Mouse (Mus musculus) neural tube, embryonic 12.5 days (tissue): ENCODE results near the gene Olfr1418. TPM values are rescaled to one million over a fixed set of nuclear protein-coding genes. Genes with fewer than 3 reads are reported as not detected.

Source experiments
- ATAC-seq: fragments of 200-750 bp; cut with Nextera tagmentation; 2 replicates; pipeline ENCODE4 v1.8.0; 2017; ENCODE audit warnings: low read depth, mild to moderate bottlenecking, moderate TSS enrichment, moderate library complexity; ENCODE audit not compliant: low FRiP score
- H3K27ac ChIP-seq: fragments of 300-500 bp; sonication (generic); 2 replicates; pipeline ENCODE4 v1.5.1; 2016
- H3K27me3 ChIP-seq: fragments of 300-500 bp; sonication (generic); replicated peaks from 2 replicates; pipeline ENCODE4 v1.6.1; 2016; ENCODE audit warnings: mild to moderate bottlenecking
- H3K36me3 ChIP-seq: fragments of 300-500 bp; sonication (generic); 2 replicates; pipeline ENCODE4 v1.6.1; 2016; ENCODE audit warnings: mild to moderate bottlenecking
- H3K4me1 ChIP-seq: fragments of 300-500 bp; sonication (generic); 2 replicates; pipeline ENCODE4 v1.6.1; 2016
- H3K4me2 ChIP-seq: fragments of 300-500 bp; sonication (generic); replicated peaks from 2 replicates; pipeline ENCODE4 v1.6.1; 2016; ENCODE audit warnings: mild to moderate bottlenecking
- H3K4me3 ChIP-seq: fragments of 300-500 bp; sonication (generic); 2 replicates; pipeline ENCODE4 v1.5.1; 2016
- H3K9ac ChIP-seq: fragments of 300-500 bp; sonication (generic); 2 replicates; pipeline ENCODE4 v1.6.1; 2016; ENCODE audit warnings: mild to moderate bottlenecking
- H3K9me3 ChIP-seq: fragments of 300-500 bp; sonication (generic); 2 replicates; pipeline ENCODE4 v1.6.1; 2016; ENCODE audit warnings: mild to moderate bottlenecking
- WGBS: fragments of 180-500 bp; shearing (Covaris S2); methylation state at CpG from one replicate; pipeline ENCODE4 v1.1.7; 2016; 5-methylcytosine and 5-hydroxymethylcytosine counted together
- polyA plus RNA-seq: library from polyadenylated mRNA; unstranded; fragments of >200 nt; fragmentation: Nextera tagmentation; extraction: Ambion mirVana; gene quantifications from 2 replicates; pipeline ENCODE4 v1.2.1, GENCODE M21; 2016

The Olfr1418 gene
- polyA plus RNA-seq, 1 experiment from 2014 or later, result not detected

DNA sequence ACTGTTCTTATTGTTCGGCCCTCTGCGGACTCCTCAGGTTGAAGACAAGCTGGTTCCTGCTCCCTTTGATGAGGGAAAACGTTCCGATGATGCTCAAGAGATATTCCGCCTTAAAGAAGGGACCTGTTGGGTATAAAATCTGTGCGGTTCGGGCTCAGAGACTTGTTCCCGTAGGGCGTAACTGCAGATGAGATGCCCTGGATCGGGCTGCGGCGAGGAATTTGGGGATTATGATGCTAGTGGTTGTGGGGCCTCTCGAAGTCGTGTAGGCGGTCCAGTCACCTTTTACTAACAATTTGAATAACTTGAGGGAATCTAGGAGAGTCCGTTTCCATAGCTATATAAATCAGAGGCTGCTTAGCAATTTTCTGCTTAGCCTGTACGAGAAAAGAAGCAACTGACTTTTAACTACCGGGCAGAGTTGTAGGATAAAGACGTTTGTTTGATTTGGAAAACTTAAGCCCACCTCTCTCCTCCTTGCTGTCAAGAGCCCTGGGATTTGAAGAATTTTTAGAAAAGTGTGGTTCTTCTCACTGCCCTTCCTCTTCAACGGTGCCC is 41.6 kb downstream of the Olfr1418 start, which contains the start of gene Stx3:
Stx3 (minus strand) TSS at position 261 of the 558 bp plus-strand sequence.
- H3K27ac ChIP-seq, result no peak within 1 kb of the TSS
- ATAC-seq, result no peak

DNA sequence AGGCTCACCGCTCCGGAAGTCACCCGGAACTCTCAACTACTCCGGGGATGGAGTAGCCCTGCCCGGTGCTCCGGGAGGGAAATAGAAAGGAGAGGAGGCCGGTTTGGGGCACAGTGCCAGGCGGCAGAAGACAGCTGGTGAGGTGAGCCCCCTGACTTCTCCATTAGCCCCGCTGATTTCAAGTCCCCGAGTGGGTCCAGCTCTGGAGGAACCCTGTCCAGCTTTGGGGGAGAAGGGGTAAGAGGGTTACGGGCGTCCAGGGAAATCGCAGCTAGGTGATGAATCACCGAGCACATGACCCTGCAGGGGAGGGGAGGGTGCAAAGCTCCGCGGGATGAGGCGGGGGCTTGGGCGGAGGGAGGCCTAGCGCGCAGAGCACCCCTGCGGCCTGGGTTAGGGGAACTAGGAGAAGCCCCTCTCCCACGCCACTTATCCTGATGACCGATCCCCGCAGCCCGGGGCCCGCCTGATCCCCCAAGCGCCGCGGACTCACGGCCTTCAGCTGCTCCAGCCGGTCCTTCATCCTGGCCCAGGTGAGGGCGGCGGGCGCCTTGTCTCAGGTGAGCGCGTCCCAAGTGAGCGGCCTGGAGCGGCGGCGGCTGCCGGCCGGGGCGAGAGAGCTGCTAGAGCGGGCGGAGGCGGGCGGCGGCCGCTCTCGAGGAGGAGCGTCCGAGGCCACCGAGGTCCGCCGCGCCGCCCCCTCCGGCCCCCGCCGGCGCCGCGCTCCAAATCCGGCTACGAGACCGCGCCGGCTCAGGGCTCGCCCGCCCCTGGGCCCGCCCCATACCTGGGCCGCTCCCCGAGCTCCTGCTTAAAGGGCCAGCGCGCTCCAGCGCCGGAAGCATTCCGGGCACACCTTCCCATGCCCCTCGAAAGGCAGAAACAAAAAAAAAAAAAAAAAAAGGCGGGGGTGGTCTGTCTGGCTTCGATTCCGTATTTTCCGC is 42.4 kb downstream of the Olfr1418 start:
- Histone ChIP-seq H3K27ac (no peak overlapping the region), H3K36me3 (no peaks in the 10 kb centered on the region), H3K9me3 (no peaks in the 10 kb centered on the region), H3K4me2 (peak overlapping the region; percentile 98), H3K27me3 (peaks cover 43% of the 10 kb centered on the region), H3K9ac (peak overlapping the region; percentile 64), H3K4me1 (peaks cover 11% of the 10 kb centered on the region), H3K4me3 (peak overlapping the region; percentile 59)
- under 1% methylated on average over 82 of the region's 83 CpGs for WGBS
- ATAC-seq, result peak; percentile 73

More for the DNA sequence above, 41.6 kb downstream of the Olfr1418 start, which contains the start of gene Stx3:
- Histone ChIP-seq H3K9ac (peak within 1 kb of the TSS; percentile 64), H3K4me2 (peak within 1 kb of the TSS; percentile 98), H3K27me3 (peaks cover 43% of the 10 kb centered on the region), H3K4me3 (peak within 1 kb of the TSS; percentile 59), H3K36me3 (no peaks in the 10 kb centered on the region), H3K9me3 (no peaks in the 10 kb centered on the region), H3K4me1 (peaks cover 11% of the 10 kb centered on the region)
- under 1% methylated on average over 20 of the region's 20 CpGs for WGBS

DNA sequence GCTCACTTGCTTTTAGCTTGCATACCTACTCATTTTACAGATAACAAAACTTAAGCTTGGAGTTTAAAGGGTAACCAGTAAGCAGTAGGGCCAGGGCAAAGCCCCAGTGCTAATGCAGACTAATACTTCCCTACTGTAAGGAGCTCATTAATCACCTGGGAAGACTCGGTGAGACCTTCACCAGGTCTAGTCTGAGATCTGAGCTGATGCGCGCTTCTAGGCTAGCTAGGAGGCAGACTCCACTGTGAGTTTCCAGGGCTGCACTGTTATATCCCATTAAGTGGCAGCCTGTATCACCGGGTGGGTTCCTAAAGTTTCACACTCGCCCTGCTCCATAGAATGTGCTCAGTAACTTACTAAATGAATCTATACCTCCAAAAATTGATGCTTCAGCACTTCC is 43.3 kb downstream of the Olfr1418 start:
- Histone ChIP-seq H3K4me1 (peaks cover 11% of the 10 kb centered on the region), H3K9ac (no peak overlapping the region), H3K9me3 (no peaks in the 10 kb centered on the region), H3K4me2 (peak overlapping the region; percentile 98; the same call in 1 of the 2 replicates), H3K27me3 (peaks cover 43% of the 10 kb centered on the region), H3K4me3 (no peak overlapping the region), H3K27ac (no peak overlapping the region), H3K36me3 (no peaks in the 10 kb centered on the region)
- ATAC-seq, result no peak
- WGBS, result 8% methylated on average over 5 of the region's 5 CpGs

DNA sequence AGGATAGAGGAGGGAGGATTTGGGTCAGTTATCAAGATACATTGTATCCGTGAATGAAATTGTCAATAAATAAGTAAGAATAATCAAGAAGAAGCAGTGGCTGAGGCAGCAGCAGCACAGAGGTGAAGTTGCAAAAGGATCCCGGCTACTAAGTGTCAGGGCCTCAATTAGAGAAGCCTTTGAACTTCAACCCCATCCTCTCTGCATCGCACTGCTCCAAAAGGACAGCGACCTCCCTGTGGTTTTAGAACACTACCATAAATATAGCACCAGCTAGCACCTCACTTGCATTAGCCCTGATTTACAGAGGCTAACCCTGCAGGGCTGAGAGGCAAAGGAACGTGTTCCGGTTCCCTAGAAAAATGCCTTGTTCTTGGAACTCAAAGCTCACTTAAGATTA is 44.2 kb downstream of the Olfr1418 start:
- ATAC-seq, result no peak
- H3K9ac ChIP-seq, result no peak overlapping the region
- H3K4me3 ChIP-seq, result no peak overlapping the region
- H3K27me3 ChIP-seq, result peaks cover 43% of the 10 kb centered on the region
- no peaks in the 10 kb centered on the region for H3K9me3 ChIP-seq
- peaks cover 11% of the 10 kb centered on the region for H3K4me1 ChIP-seq
- 24% methylated on average over 6 of the region's 6 CpGs for WGBS
- H3K27ac ChIP-seq, result no peak overlapping the region
- no peak overlapping the region for H3K4me2 ChIP-seq
- no peaks in the 10 kb centered on the region for H3K36me3 ChIP-seq

DNA sequence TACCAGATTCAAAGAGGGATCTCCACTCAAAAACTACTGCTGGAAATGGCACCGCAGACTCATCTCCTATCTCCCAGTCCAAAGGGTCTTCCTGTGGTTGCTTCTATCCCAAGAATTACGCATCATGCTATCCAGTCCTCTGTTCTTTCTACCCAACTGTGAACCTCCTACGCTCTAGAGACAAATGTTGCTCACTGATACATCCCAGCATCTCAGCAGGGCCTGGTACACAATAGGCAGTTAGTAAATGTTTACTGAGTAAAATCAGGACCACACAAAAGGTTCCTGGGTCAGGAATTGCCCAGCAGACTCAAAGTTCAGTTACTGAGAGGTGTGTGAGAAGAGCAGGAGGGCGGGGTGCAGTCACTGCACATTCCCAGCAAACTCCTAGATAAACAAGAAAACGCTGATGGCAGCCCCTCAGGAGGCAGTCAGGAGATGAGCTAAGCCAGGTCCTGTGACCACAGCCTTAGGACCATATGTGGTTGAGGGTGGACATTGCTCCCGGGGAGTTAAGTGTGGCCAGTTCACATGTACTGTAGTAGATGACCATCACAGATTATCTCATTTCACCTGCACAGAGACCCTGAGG is 46.0 kb downstream of the Olfr1418 start:
- peaks cover 38% of the 10 kb centered on the region for H3K27me3 ChIP-seq
- H3K27ac ChIP-seq, result no peak overlapping the region
- no peaks in the 10 kb centered on the region for H3K9me3 ChIP-seq
- ATAC-seq, result no peak
- H3K9ac ChIP-seq, result no peak overlapping the region
- WGBS, result 73% methylated on average over 6 of the region's 6 CpGs
- H3K4me1 ChIP-seq, result peaks cover 10% of the 10 kb centered on the region
- H3K4me2 ChIP-seq, result no peak overlapping the region
- H3K36me3 ChIP-seq, result no peaks in the 10 kb centered on the region
- no peak overlapping the region for H3K4me3 ChIP-seq

DNA sequence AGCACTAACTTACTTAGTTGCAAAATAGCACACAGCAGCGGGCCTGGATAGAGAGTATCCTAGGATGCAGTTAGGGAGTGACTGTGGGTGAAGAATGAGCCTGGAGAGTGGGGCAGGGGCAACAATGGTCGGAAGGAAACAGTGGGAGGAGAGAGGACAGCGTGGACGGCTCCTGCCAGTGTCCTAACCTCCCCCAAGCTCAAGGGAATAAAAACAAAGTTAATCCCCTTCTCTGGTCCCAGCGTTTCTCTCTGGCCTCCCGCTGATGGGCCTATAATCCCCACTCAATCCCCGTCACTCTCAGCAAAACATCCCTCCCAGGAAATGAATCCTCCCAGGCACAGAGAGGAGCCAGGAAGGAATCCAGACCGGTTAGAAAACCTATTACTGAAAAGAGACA is 47.2 kb downstream of the Olfr1418 start:
- H3K36me3 ChIP-seq, result no peaks in the 10 kb centered on the region
- H3K9ac ChIP-seq, result no peak overlapping the region
- peaks cover 27% of the 10 kb centered on the region for H3K27me3 ChIP-seq
- no peak for ATAC-seq
- H3K4me1 ChIP-seq, result peaks cover 6% of the 10 kb centered on the region; the same call in 1 of the 2 replicates
- no peaks in the 10 kb centered on the region for H3K9me3 ChIP-seq
- H3K27ac ChIP-seq, result no peak overlapping the region
- 16% methylated on average over 8 of the region's 8 CpGs for WGBS
- H3K4me2 ChIP-seq, result no peak overlapping the region
- H3K4me3 ChIP-seq, result no peak overlapping the region

DNA sequence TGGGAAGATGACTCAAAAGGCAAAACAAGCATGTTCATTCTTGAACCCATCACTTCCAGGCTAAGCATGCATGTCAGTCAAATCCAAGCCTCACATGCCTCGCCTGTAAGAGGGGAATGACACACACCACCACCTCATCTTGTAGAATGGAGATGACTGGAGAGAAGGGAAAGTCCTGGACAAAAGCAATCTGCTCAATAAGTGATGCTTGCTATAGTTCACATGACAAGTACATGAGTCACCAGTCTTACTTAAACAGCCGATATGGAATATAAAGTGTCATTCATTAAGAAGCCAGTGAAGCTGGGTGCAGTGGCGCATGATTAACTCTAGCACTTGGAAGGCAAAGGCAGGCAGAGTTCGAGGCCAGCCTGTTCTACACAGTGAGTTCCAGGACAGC is 47.7 kb downstream of the Olfr1418 start:
- Histone ChIP-seq H3K36me3 (no peaks in the 10 kb centered on the region), H3K27ac (no peak overlapping the region), H3K9ac (no peak overlapping the region), H3K27me3 (peaks cover 21% of the 10 kb centered on the region), H3K4me2 (no peak overlapping the region), H3K4me1 (peaks cover 2% of the 10 kb centered on the region; the same call in 1 of the 2 replicates), H3K4me3 (no peak overlapping the region), H3K9me3 (no peaks in the 10 kb centered on the region)
- ATAC-seq, result no peak
- WGBS, result 89% methylated on average over 4 of the region's 4 CpGs

DNA sequence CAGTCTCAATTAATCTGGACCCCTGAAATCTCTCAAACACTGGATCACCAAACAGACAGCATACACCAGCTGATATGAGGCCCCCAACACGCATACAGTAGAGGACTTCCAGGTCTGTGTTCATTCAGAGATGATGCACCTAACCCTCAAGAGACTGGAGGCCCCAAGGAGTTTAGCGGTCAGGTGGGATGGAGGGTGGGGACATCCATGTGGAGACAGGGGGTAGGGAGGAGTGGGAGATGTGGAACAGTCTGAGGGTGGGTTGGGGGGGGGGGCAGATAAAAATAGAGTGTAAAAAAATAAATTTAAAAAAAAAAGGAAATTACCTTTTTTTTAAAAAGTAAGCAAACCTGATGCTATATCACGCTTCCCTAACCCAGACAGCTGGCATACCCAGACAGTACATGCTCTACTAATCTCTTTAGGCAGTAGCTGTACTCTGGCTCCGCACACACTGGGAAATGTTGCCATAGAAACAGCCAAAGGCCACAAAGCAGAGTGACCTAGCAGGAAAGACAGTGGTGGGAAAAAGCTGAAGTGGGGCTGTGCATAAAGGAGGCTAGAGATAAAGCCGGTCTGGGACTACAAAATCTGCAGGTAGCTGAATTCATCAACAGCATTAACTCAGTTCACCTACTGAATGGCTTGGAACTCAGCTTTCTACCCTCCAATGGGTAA is 49.0 kb downstream of the Olfr1418 start:
- Histone ChIP-seq H3K4me2 (no peak overlapping the region), H3K27ac (no peak overlapping the region), H3K9me3 (no peaks in the 10 kb centered on the region), H3K27me3 (peaks cover 10% of the 10 kb centered on the region), H3K9ac (no peak overlapping the region), H3K36me3 (no peaks in the 10 kb centered on the region), H3K4me1 (no peaks in the 10 kb centered on the region), H3K4me3 (no peak overlapping the region)
- ATAC-seq, result peak; percentile 86
- 58% methylated on average over 5 of the region's 5 CpGs for WGBS

DNA sequence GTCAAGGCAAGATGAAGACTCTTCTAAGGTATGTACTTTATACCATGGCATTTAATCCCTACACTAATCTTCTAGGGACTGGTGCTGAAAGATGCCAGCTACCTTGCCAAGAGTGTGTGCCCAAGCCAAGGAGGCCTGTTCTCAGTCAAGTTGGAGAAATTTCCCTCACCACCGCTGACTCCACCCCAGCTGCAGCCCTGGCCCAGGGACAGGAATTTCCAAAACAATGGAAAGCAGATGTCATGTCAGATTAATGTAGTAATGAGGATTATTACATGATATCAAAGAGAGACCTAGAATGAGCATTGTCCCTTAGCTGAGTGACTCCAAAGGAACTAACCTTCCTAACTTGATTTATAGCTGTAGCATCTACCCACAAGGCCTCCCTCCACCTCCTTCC is 50.0 kb downstream of the Olfr1418 start:
- Histone ChIP-seq H3K9ac (no peak overlapping the region), H3K4me2 (no peak overlapping the region), H3K4me3 (no peak overlapping the region), H3K36me3 (no peaks in the 10 kb centered on the region), H3K9me3 (no peaks in the 10 kb centered on the region), H3K27ac (no peak overlapping the region), H3K27me3 (peaks cover 2% of the 10 kb centered on the region), H3K4me1 (no peaks in the 10 kb centered on the region)
- ATAC-seq, result no peak
- WGBS, result 89% methylated on average over 1 of the region's 1 CpGs

DNA sequence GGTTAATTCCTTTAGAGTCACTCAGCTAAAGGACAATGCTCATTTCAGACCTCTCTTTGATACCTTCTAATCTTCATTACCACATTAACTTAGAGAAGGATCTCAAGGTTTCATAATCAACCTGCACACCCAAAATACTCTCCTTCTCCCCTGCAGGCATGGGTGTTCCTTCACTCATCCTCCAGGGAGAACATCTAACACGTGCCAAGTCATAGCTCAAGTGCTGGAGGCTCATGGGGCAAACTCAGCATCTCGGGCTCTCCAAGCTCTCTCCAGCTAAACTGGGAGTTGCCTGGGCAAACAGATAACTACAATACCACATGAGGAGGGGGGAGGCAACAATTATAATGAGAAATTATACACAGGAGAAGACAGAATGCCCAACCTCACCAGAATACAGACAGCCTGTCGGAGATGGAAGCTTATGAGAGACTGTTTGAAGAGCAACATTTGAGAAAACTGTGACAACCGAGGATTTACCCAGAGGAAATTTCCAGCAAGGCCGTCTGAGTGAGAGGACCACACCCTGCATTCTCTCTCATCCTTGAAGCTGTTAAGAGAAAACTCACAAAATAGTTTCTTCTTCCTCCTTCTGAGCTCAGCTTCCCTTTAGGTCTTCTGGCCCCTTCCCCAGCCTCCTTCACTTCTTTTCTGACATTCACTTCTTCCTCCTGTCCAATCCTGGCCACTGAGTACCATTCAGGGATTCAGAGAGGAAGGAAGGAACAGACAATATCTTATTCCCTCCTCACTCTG is 50.7 kb downstream of the Olfr1418 start:
- no peak overlapping the region for H3K27ac ChIP-seq
- no peak overlapping the region for H3K4me2 ChIP-seq
- H3K9ac ChIP-seq, result no peak overlapping the region
- no peaks in the 10 kb centered on the region for H3K4me1 ChIP-seq
- WGBS, result 84% methylated on average over 5 of the region's 5 CpGs
- no peak overlapping the region for H3K4me3 ChIP-seq
- H3K27me3 ChIP-seq, result no peaks in the 10 kb centered on the region
- H3K36me3 ChIP-seq, result no peaks in the 10 kb centered on the region
- no peak for ATAC-seq
- H3K9me3 ChIP-seq, result no peaks in the 10 kb centered on the region

DNA sequence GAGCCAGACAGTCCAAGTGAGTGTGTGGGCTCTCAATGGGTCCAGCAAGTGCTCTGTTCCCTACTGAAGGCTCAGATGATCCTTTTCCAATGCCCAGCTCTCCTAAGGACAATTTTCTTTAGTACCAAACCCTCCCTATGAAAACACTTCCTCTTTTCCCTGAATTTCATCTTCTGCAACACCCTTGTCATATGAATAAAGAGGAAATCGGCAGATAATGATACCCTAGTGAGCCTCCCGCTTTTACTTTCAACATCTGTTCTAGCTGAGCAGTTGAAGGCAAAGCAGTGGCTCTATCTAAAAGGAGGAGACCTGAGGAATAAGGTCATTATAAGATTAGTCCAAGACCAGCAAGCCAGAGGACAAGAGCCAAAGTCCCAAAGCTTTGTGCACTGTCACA is 52.4 kb downstream of the Olfr1418 start:
- no peak for ATAC-seq
- no peak overlapping the region for H3K4me3 ChIP-seq
- no peak overlapping the region for H3K4me2 ChIP-seq
- H3K27me3 ChIP-seq, result no peaks in the 10 kb centered on the region
- no peaks in the 10 kb centered on the region for H3K4me1 ChIP-seq
- H3K27ac ChIP-seq, result no peak overlapping the region
- WGBS, result 89% methylated on average over 2 of the region's 2 CpGs
- no peaks in the 10 kb centered on the region for H3K36me3 ChIP-seq
- no peak overlapping the region for H3K9ac ChIP-seq
- no peaks in the 10 kb centered on the region for H3K9me3 ChIP-seq
